Mouse (Mus musculus): Measurements from ENCODE around the gene Tgif1. TPM values are rescaled to one million over a fixed set of nuclear protein-coding genes. Genes with fewer than 3 reads are reported as not detected.

Gene Tgif1
- polyA plus RNA-seq, 1 experiment from 2014 or later: 13.6 TPM

DNA sequence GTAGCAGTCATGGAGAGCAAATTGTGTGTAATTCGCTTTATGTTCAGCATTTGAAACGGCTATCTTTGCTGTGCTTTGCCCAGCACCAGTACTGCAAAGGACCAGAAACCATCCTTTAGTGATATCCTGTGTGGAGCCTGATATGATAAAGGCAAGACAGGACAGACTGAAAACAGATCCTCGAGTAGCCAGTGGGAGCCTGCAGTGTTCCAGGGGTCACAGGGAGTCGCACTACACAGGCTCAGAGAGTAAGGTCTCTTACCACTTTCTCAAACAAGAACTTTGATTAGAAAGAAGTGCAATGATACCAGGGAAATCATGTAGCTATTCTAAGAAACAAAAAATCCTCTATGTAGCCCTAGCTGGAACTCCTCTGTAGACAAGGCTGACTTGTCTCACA, 58.1 kb downstream of the Tgif1 start:
- H3K4me1 ChIP-seq (ENCODE audit: control insufficient read depth, insufficient read depth, low read length): no peaks in the 10 kb centered on the region
- H3K27ac ChIP-seq (ENCODE audit: low read depth, low read length): no peak overlapping the region
- no peak overlapping the region for H3K4me3 ChIP-seq (ENCODE audit: low read depth, low read length)
- WGBS: 88% methylated on average over 4 of the region's 4 CpGs
- no peak for DNase-seq (ENCODE audit: low spot score)
- H3K36me3 ChIP-seq (ENCODE audit: control insufficient read depth, insufficient read depth, low read length): no peaks in the 10 kb centered on the region
- H3K27me3 ChIP-seq (replicated peaks; ENCODE audit: control insufficient read depth, insufficient read depth, low read length): no peaks in the 10 kb centered on the region
- no peak for ATAC-seq
- H3K9me3 ChIP-seq (replicated peaks; ENCODE audit: control insufficient read depth, low read length): no peaks in the 10 kb centered on the region
- H3K4me2 ChIP-seq (ENCODE audit: low read length): no peak overlapping the region
- H3K9ac ChIP-seq (ENCODE audit: low read length): no peak overlapping the region

GRCm38 (mm10) chr17:70794722-70795121, 58.6 kb downstream of the Tgif1 start:
- no peak for ATAC-seq
- Histone ChIP-seq H3K4me3 (ENCODE audit: low read depth, low read length) (no peak overlapping the region), H3K4me1 (ENCODE audit: control insufficient read depth, insufficient read depth, low read length) (no peaks in the 10 kb centered on the region), H3K36me3 (ENCODE audit: control insufficient read depth, insufficient read depth, low read length) (no peaks in the 10 kb centered on the region), H3K9ac (ENCODE audit: low read length) (0 out of 2 replicates have a peak overlapping the region, but pooled peaks have one; percentile 5), H3K4me2 (ENCODE audit: low read length) (no peak overlapping the region), H3K9me3 (replicated peaks; ENCODE audit: control insufficient read depth, low read length) (no peaks in the 10 kb centered on the region), H3K27ac (ENCODE audit: low read depth, low read length) (no peak overlapping the region), H3K27me3 (replicated peaks; ENCODE audit: control insufficient read depth, insufficient read depth, low read length) (no peaks in the 10 kb centered on the region)
- DNase-seq (ENCODE audit: low spot score): no peak
- 50% methylated on average over 6 of the region's 6 CpGs for WGBS

- DNase-seq (ENCODE audit: low spot score) (peak; percentile 61), ATAC-seq (peak; percentile 75; the same call in 1 of the 2 replicates)
- H3K9ac ChIP-seq (ENCODE audit: low read length): 0 out of 2 replicates have a peak overlapping the region, but pooled peaks have one; percentile 5
- no peak overlapping the region for H3K4me2 ChIP-seq (ENCODE audit: low read length)
- no peak overlapping the region for H3K4me3 ChIP-seq (ENCODE audit: low read depth, low read length)
- no peaks in the 10 kb centered on the region for H3K36me3 ChIP-seq (ENCODE audit: control insufficient read depth, insufficient read depth, low read length)
- no peaks in the 10 kb centered on the region for H3K27me3 ChIP-seq (replicated peaks; ENCODE audit: control insufficient read depth, insufficient read depth, low read length)
- H3K27ac ChIP-seq (ENCODE audit: low read depth, low read length): no peak overlapping the region
- H3K4me1 ChIP-seq (ENCODE audit: control insufficient read depth, insufficient read depth, low read length): no peaks in the 10 kb centered on the region
- WGBS: 5% methylated on average over 7 of the region's 7 CpGs
- no peaks in the 10 kb centered on the region for H3K9me3 ChIP-seq (replicated peaks; ENCODE audit: control insufficient read depth, low read length)
Measured at GRCm38 (mm10) chr17:70794291-70794690, 59.1 kb downstream of the Tgif1 start.

MicroRNAs within 50 kb of the gene (microRNA counts, 519-probe panel; counts per million panel counts)
- microRNA mmu-miR-1195: not detected

Small RNAs within 50 kb of the gene (microRNA-seq; reads per million reads assigned to microRNA genes)
- not detected for gene Mir1195

Other genes starting within 250 kb of the Tgif1 start
- 0.82 and 1.0 TPM in 2 replicates for gene Myom1, start 149.1 kb upstream of the Tgif1 start, polyA plus RNA-seq (2014; fragmentation: Nextera tagmentation; extraction: Ambion mirVana)
- 143 and 158 TPM in 2 replicates for gene Myl12a, start 149.3 kb upstream of the Tgif1 start, polyA plus RNA-seq (2014; fragmentation: Nextera tagmentation; extraction: Ambion mirVana)

Data from forebrain, embryonic 14.5 days (tissue).